Comparison of ENCODE assay signal across 29 mouse cellular contexts in the genomic region with DNA sequence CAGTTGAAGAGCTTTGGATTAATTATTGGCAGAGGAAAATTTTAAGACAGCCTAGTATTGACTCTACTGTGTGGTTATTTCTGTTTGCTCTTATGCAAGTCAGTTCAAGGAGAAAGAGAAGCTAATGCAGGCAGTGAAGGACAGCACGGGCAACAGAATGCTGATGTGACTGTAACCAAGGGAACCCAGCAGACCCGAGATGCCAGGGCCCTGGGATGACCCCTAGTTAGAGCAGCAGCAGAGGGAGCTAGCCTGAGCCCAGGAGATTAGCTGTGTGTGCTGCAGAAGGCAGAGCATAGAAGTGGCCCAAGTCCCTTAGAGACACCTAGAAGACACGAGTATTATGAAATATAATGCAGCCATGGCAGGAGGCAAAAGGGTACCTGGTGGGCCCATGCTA.
DNase-seq lines count a peak whose midpoint lies in the region; ATAC-seq lines count a peak whose summit lies in the region.
"Had no signal": no experiment of that assay in that cellular context is flagged by ENCODE, and none has a peak within 500 bp of the region (broad histone marks: within the 10 kb centered on the region; RNA-seq: fewer than 3 reads in every experiment).

No protein-coding gene starts in this region.

- no peaks in the 10 kb centered on the region for H3K27me3 ChIP-seq in kidney, embryonic 15.5 days
- no peaks in the 10 kb centered on the region for H3K27me3 ChIP-seq in midbrain, embryonic 10.5 days (ENCODE audit: low read depth, poor library complexity, severe bottlenecking)
- H3K27me3 ChIP-seq in midbrain, embryonic 16.5 days (ENCODE audit: control insufficient read depth, insufficient read depth, low read depth, low read length): no peaks in the 10 kb centered on the region
- no peaks in the 10 kb centered on the region for H3K27me3 ChIP-seq in hindbrain, embryonic 12.5 days
- H3K27me3 ChIP-seq: embryonic facial prominence, embryonic 12.5 days; forebrain, embryonic 15.5 days; heart, embryonic 12.5 days; limb, embryonic 12.5 days; liver, embryonic 12.5 days; Patski had no signal

- H3K9ac ChIP-seq in kidney, embryonic 15.5 days: no peak overlapping the region
- H3K9ac ChIP-seq in midbrain, embryonic 16.5 days (ENCODE audit: low read depth, low read length): no peak overlapping the region
- H3K9ac ChIP-seq in hindbrain, embryonic 12.5 days: no peak overlapping the region
- H3K9ac ChIP-seq: embryonic facial prominence, embryonic 12.5 days; forebrain, embryonic 15.5 days; heart, embryonic 12.5 days; limb, embryonic 12.5 days; liver, embryonic 12.5 days; liver, postnatal 0 days had no signal

- peak; percentile 14 for DNase-seq in embryo, embryonic 11 days
- no peak for DNase-seq in embryo, embryonic 10.5 days (ENCODE audit: low spot score)
- DNase-seq in kidney, adult 11 months: peak; percentile 38
- DNase-seq in midbrain, embryonic 10.5 days (ENCODE audit: low spot score): peak; percentile 33
- DNase-seq in cerebellum, postnatal 36 days: no peak
- DNase-seq: adrenal gland, postnatal 10 days; cerebellum, adult 8-10 months; cerebellum, postnatal 25 days; gastrocnemius, adult 2 months; heart, adult 2 months; liver, postnatal 0 days; right cerebral cortex, postnatal 4 days; thymus, adult 18-20 months; thymus, postnatal 25 days had no signal

- no peaks in the 10 kb centered on the region for H3K9me3 ChIP-seq in kidney, embryonic 15.5 days (replicated peaks)
- H3K9me3 ChIP-seq in midbrain, embryonic 10.5 days (replicated peaks): no peaks in the 10 kb centered on the region
- H3K9me3 ChIP-seq in midbrain, embryonic 16.5 days (replicated peaks; ENCODE audit: control insufficient read depth, low read length, poor library complexity, severe bottlenecking): no peaks in the 10 kb centered on the region
- no peaks in the 10 kb centered on the region for H3K9me3 ChIP-seq in hindbrain, embryonic 12.5 days (replicated peaks)
- H3K9me3 ChIP-seq: embryonic facial prominence, embryonic 12.5 days; forebrain, embryonic 15.5 days; G1E; heart, embryonic 12.5 days; limb, embryonic 12.5 days; liver, embryonic 12.5 days had no signal

- H3K4me2 ChIP-seq in kidney, embryonic 15.5 days: no peak overlapping the region
- no peak overlapping the region for H3K4me2 ChIP-seq in midbrain, embryonic 16.5 days (ENCODE audit: low read length)
- H3K4me2 ChIP-seq in hindbrain, embryonic 12.5 days (replicated peaks): no peak overlapping the region
- H3K4me2 ChIP-seq: embryonic facial prominence, embryonic 12.5 days; forebrain, embryonic 15.5 days; heart, embryonic 12.5 days; limb, embryonic 12.5 days; liver, embryonic 12.5 days had no signal

- no peaks in the 10 kb centered on the region for H3K36me3 ChIP-seq in kidney, embryonic 15.5 days
- no peaks in the 10 kb centered on the region for H3K36me3 ChIP-seq in midbrain, embryonic 10.5 days
- no peaks in the 10 kb centered on the region for H3K36me3 ChIP-seq in midbrain, embryonic 16.5 days (ENCODE audit: control insufficient read depth, insufficient read depth, low read length)
- H3K36me3 ChIP-seq in hindbrain, embryonic 12.5 days: no peaks in the 10 kb centered on the region
- H3K36me3 ChIP-seq: embryonic facial prominence, embryonic 12.5 days; forebrain, embryonic 15.5 days; G1E; heart, embryonic 12.5 days; limb, embryonic 12.5 days; liver, embryonic 12.5 days had no signal

- H3K4me1 ChIP-seq in kidney, embryonic 15.5 days: no peaks in the 10 kb centered on the region
- H3K4me1 ChIP-seq in midbrain, embryonic 10.5 days: peaks cover 24% of the 10 kb centered on the region
- no peaks in the 10 kb centered on the region for H3K4me1 ChIP-seq in midbrain, embryonic 16.5 days (ENCODE audit: control insufficient read depth, insufficient read depth, low read length)
- 0 out of 2 replicates have a peak, but pooled peaks cover 3% of the 10 kb centered on the region for H3K4me1 ChIP-seq in hindbrain, embryonic 12.5 days
- H3K4me1 ChIP-seq: embryonic facial prominence, embryonic 12.5 days; forebrain, embryonic 15.5 days; heart, embryonic 12.5 days; limb, embryonic 12.5 days; liver, embryonic 12.5 days had no signal

- 42% methylated on average over 3 of the region's 3 CpGs for WGBS in kidney, embryonic 15.5 days
- 33% methylated on average over 3 of the region's 3 CpGs for WGBS in midbrain, embryonic 10.5 days
- WGBS in midbrain, embryonic 16.5 days: 30% methylated on average over 3 of the region's 3 CpGs
- 20% methylated on average over 3 of the region's 3 CpGs for WGBS in hindbrain, embryonic 12.5 days

- no peak for ATAC-seq in kidney, embryonic 15.5 days (replicated peaks; ENCODE audit: low FRiP score)
- no peak for ATAC-seq in midbrain, embryonic 16.5 days
- peak; percentile 71 for ATAC-seq in hindbrain, embryonic 12.5 days (ENCODE audit: low FRiP score)
- ATAC-seq: forebrain, embryonic 15.5 days; liver, embryonic 12.5 days; liver, postnatal 0 days; lung, postnatal 0 days; Patski had no signal

- no peak overlapping the region for H3K27ac ChIP-seq in kidney, embryonic 15.5 days
- H3K27ac ChIP-seq in midbrain, embryonic 10.5 days (replicated peaks): peak overlapping the region; percentile 80; the same call in 1 of the 2 replicates
- no peak overlapping the region for H3K27ac ChIP-seq in midbrain, embryonic 16.5 days (ENCODE audit: low read length)
- no peak overlapping the region for H3K27ac ChIP-seq in hindbrain, embryonic 12.5 days
- H3K27ac ChIP-seq: embryonic facial prominence, embryonic 12.5 days; forebrain, embryonic 15.5 days; gastrocnemius, adult 2 months; heart, adult 2 months; layer of hippocampus, adult 2 months; left cerebral cortex, adult 2 months; limb, embryonic 12.5 days; liver, embryonic 12.5 days; macrophage; stomach, postnatal 0 days had no signal

- H3K4me3 ChIP-seq in kidney, embryonic 15.5 days (replicated peaks): no peak overlapping the region
- no peak overlapping the region for H3K4me3 ChIP-seq in midbrain, embryonic 10.5 days
- H3K4me3 ChIP-seq in midbrain, embryonic 16.5 days (ENCODE audit: low read depth, low read length): no peak overlapping the region
- no peak overlapping the region for H3K4me3 ChIP-seq in hindbrain, embryonic 12.5 days
- H3K4me3 ChIP-seq: embryonic facial prominence, embryonic 12.5 days; forebrain, embryonic 15.5 days; gastrocnemius, adult 2 months; heart, adult 2 months; heart, embryonic 12.5 days; layer of hippocampus, adult 2 months; left cerebral cortex, adult 2 months; limb, embryonic 12.5 days; liver, embryonic 12.5 days had no signal

Comparison
In these comparisons a context has a peak if more than half of its experiments do, and no peak if none do; other contexts are left out.
1. DNase-seq: peak in embryo, embryonic 11 days (single experiment), kidney, adult 11 months (single experiment) and midbrain, embryonic 10.5 days (single experiment); none in embryo, embryonic 10.5 days (single experiment) and cerebellum, postnatal 36 days (0 of 2).